Mouse (Mus musculus): ENCODE results near the gene Dnmt1.

DNA sequence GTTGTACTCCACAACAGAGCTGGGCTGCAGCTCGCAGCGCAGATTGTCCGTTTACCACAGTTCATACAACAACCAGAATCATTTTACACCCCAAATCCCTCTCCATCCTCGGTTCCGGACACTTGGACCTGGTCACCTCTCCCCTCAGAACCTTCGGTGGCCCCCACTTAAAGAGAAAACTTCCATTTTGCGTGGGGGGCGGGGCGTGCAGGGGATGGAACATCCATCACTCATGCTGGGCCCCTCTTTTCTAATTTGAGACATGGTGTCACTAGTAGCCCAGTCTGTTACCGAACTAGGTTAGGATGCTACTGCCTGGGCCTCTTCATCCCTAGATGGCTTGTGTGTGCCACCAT is 81.0 kb downstream of the Dnmt1 start:
- TF ChIP-seq CTCF (IDR thresholded peaks at IDR 0.05; ENCODE audit: control insufficient read depth, insufficient read depth, insufficient replicate concordance, low read depth, low read length) (no peak), POLR2A (IDR thresholded peaks at IDR 0.05; ENCODE audit: control insufficient read depth, low read depth, low read length) (no peak)
